Mouse (Mus musculus) erythroid progenitor cell, adult 5-6 weeks (primary cell): ENCODE data around the gene Arrdc5. TPM values are rescaled to one million over a fixed set of nuclear protein-coding genes. Genes with fewer than 3 reads are reported as not detected.

ENCODE experiments used
- ATAC-seq: replicated peaks from 2 replicates; pipeline ENCODE4 v1.8.0; 2016; ENCODE audit warnings: moderate number of reproducible peaks, mild to moderate bottlenecking, moderate TSS enrichment, inconsistent platforms; ENCODE audit not compliant: poor library complexity, low FRiP score, severe bottlenecking
- total RNA-seq, 2 experiments: library from RNA; stranded (forward) in 1 of 2; stranded (reverse) in 1 of 2; fragments of 150-400 nt in 1 of 2; fragments of 186-747, 209-891 nt in 1 of 2; gene quantifications; 2 replicates each; pipeline versions ENCODE4 v1.2.3 to v1.2.4; 2015 to 2017; ENCODE audit warnings: low replicate concordance in 2 of 2

Gene Arrdc5
- total RNA-seq (2015; ENCODE audit: low replicate concordance) (not detected in 2 replicates), total RNA-seq (2017; ENCODE audit: low replicate concordance) (not detected in 2 replicates)

GRCm38 (mm10) chr17:56300186-56300585, at the start of gene Arrdc5:
Gene Arrdc5 (minus strand): TSS chr17:56300286.
- ATAC-seq: no peak

GRCm38 (mm10) chr17:56348586-56348985, 48.5 kb upstream of the Arrdc5 start:
- ATAC-seq: no peak

DNA sequence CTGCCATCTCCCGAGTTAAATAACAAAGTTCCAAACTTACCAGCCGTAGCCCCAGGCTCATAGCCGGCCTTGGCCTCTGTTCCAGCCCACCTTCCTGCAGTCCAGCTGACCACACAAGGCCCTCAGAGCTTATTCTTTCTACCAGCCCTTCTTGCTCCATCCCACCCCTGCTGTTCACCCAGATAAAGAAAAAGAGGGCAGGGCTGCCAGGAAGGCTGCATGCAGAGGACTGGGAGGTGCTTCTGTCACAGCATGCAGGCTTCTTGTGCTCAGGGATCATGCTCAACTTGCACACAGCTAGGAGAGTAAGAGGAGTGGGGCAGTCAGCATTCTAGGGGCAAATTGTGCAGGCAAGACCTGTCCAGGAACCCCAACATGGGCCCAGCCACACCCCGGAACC, 48.0 kb upstream of the Arrdc5 start:
- ATAC-seq: peak; percentile 26

- no peak for ATAC-seq
Observed at GRCm38 (mm10) chr17:56345364-56345763, 45.3 kb upstream of the Arrdc5 start.

GRCm38 (mm10) chr17:56343466-56343865, 43.4 kb upstream of the Arrdc5 start:
- ATAC-seq: no peak

- ATAC-seq: no peak
Observed at GRCm38 (mm10) chr17:56340717-56341116, 40.6 kb upstream of the Arrdc5 start.

DNA sequence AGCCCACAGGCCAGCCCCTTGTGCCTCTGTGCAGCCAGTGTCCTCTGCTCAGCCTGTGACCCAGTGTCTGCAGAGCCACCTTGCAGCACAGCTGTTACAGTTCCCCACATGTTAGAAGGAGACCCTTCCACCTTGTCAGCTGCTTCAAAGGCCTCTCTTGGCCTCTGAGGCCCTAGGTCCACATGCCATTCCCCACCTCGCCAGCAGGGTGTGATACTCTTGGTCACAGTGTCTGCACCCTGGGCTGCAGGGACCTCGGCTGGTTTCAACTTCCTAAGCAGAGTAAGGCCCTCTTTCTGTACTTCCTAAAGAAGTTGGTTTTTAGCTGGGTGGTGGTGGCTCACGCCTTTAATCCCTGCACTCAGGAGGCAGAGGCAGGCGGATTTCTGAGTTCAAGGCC, 38.8 kb upstream of the Arrdc5 start:
- peak; percentile 76 for ATAC-seq

DNA sequence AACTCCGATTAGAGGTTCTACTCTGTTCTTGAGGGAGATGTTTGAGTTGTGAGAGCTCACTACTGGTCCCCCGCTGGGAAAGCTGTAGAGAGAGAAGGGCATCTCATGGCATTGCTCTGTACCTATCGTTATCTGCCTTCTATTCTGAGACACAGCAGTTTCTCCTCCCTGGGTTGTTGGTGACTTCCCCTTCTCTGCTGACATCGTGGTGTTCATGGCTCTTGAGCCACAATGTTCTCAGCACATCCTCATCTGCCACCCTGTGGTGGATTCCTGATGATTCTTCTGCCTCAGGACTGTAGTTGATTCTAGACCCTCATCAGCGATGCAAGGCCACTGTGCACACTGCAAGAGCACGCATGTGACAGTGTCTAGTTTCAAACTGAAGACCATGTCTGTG, 37.7 kb upstream of the Arrdc5 start:
- ATAC-seq: no peak

GRCm38 (mm10) chr17:56337190-56337589, 37.1 kb upstream of the Arrdc5 start:
- ATAC-seq: no peak

- ATAC-seq: no peak
Observed at GRCm38 (mm10) chr17:56332987-56333386, 32.9 kb upstream of the Arrdc5 start.

GRCm38 (mm10) chr17:56331256-56331655, 31.2 kb upstream of the Arrdc5 start:
- no peak for ATAC-seq

DNA sequence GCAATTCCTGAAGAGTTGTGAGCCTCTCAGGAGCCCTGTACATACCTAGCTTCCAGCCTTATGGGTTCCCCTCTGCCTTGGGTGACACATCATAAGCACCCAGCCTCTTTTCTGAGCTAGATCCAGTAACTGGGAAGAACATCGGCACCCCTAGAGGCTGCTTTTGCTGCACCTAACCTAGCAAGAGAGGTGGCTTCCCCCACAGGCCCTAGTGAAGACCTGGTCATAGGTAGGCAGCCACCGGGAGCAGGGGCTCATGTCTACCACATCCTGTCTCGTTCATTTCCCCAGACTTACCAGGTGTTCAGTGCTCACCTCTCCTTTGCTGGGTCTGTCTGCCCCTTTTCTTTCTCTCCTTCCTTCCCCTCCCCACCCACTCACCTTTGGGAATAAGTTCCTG, 30.3 kb upstream of the Arrdc5 start:
- ATAC-seq: no peak

GRCm38 (mm10) chr17:56329267-56329666, 29.2 kb upstream of the Arrdc5 start:
- no peak for ATAC-seq

DNA sequence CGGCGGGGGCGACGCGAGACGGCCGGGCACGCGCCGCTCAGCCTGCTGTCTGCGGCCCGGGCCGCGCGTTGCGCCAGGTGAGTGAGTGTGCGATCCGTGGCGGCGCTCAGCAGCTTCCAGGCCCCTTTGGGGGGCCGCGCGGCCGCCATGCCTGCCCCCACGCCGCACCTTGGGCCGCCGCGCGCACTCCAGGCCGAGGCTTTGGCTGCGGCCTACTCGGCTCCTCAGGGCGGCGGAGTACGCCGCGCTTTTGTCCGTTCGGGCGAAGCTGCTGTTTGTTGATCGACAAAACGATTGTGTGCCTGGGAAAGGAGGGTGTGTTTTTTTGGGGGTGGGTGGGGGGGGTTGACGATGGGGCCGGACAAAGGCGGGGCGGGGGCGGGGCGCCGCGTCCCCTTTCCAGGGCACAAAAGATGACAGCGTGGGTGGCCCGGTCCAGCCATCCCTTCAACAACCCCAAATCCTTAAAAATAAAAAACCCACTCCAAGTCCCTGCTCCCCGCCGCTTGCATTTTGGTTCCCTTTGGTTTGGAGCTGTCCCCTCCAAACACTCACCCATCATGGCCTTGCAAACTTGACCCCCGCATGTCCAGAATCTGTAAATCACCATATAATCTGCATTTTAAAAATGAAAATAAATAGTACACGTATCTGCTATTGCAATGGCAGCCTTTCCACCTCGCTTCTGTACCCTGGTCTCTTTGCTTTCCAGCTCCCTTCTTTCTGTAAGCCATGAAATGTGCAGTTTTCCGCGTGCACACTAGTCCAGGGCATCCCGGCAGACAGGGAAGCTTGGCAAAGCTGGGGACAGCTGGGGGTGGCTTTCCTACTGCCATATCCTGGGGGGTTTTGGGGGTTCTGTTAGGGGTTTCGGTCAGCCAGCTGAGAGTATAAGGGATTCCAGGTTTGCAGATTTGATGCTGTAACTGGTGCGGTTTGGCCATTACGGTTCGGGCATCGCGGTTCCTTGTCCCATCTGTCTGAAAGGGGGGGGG, 26.4 kb upstream of the Arrdc5 start:
- ATAC-seq: peak; percentile 10; the same call in 1 of the 2 replicates

- peak; percentile 96 for ATAC-seq
Observed at GRCm38 (mm10) chr17:56325450-56326152, 25.5 kb upstream of the Arrdc5 start, which contains the start of gene Kdm4b. Gene Kdm4b (plus strand): TSS chr17:56326062.

- ATAC-seq: no peak
Observed at GRCm38 (mm10) chr17:56324419-56324818, 24.3 kb upstream of the Arrdc5 start.

GRCm38 (mm10) chr17:56309191-56309945, 9.3 kb upstream of the Arrdc5 start:
- no peak for ATAC-seq

GRCm38 (mm10) chr17:56308088-56308487, 8.0 kb upstream of the Arrdc5 start:
- no peak for ATAC-seq

GRCm38 (mm10) chr17:56305826-56306225, 5.7 kb upstream of the Arrdc5 start:
- ATAC-seq: no peak

GRCm38 (mm10) chr17:56305156-56305555, 5.1 kb upstream of the Arrdc5 start:
- ATAC-seq: no peak
